In genomic region chr4:138553516-138553933, GRCm38 (mm10) we compare ENCODE assay signal across 14 mouse cellular contexts.
DNase-seq lines count a peak whose midpoint lies in the region; ATAC-seq and TF ChIP-seq lines count a peak whose summit lies in the region.
"Had no signal": no experiment of that assay in that cellular context is flagged by ENCODE, and none has a peak within 500 bp of the region (broad histone marks: within the 10 kb centered on the region; RNA-seq: fewer than 3 reads in every experiment).

No protein-coding gene starts in this region.

- H3K27me3 ChIP-seq in lung, postnatal 0 days (replicated peaks; ENCODE audit: insufficient read depth, low read length), result 0 out of 2 replicates have a peak, but pooled peaks cover 5% of the 10 kb centered on the region
- peaks cover 14% of the 10 kb centered on the region for H3K27me3 ChIP-seq in forebrain, embryonic 16.5 days (replicated peaks; ENCODE audit: control insufficient read depth, insufficient read depth, low read length)

- H3K27ac ChIP-seq in lung, postnatal 0 days (ENCODE audit: low read length), result no peak overlapping the region
- 0 out of 2 replicates have a peak overlapping the region, but pooled peaks have one; percentile 10 for H3K27ac ChIP-seq in forebrain, embryonic 16.5 days (ENCODE audit: low read length)
- H3K27ac ChIP-seq: embryonic facial prominence, embryonic 10.5 days; heart, adult 2 months; liver, embryonic 14.5 days; stomach, embryonic 15.5 days had no signal

- H3K4me3 ChIP-seq in lung, postnatal 0 days (ENCODE audit: low read depth, low read length), result no peak overlapping the region
- no peak overlapping the region for H3K4me3 ChIP-seq in forebrain, embryonic 16.5 days (replicated peaks; ENCODE audit: low read length)
- H3K4me3 ChIP-seq: embryonic facial prominence, embryonic 10.5 days; heart, adult 2 months; stomach, embryonic 15.5 days had no signal

- H3K4me2 ChIP-seq in lung, postnatal 0 days (replicated peaks; ENCODE audit: low read depth, low read length), result no peak overlapping the region
- H3K4me2 ChIP-seq in forebrain, embryonic 16.5 days (ENCODE audit: low read length), result no peak overlapping the region
- H3K4me2 ChIP-seq: stomach, embryonic 15.5 days had no signal

- H3K9me3 ChIP-seq in lung, postnatal 0 days (ENCODE audit: low read length), result no peaks in the 10 kb centered on the region
- H3K9me3 ChIP-seq in forebrain, embryonic 16.5 days (ENCODE audit: control insufficient read depth, low read length), result no peaks in the 10 kb centered on the region
- H3K9me3 ChIP-seq: embryonic facial prominence, embryonic 10.5 days; stomach, embryonic 15.5 days had no signal

- 51% methylated on average over 8 of the region's 8 CpGs for WGBS in lung, postnatal 0 days
- WGBS in forebrain, embryonic 16.5 days, result 53% methylated on average over 8 of the region's 8 CpGs

- no peak overlapping the region for H3K9ac ChIP-seq in lung, postnatal 0 days (replicated peaks; ENCODE audit: low read depth)
- no peak overlapping the region for H3K9ac ChIP-seq in forebrain, embryonic 16.5 days (replicated peaks; ENCODE audit: low read depth, low read length)
- H3K9ac ChIP-seq: liver, embryonic 14.5 days; stomach, embryonic 15.5 days had no signal

- no peaks in the 10 kb centered on the region for H3K4me1 ChIP-seq in lung, postnatal 0 days (ENCODE audit: insufficient read depth, low read depth, low read length)
- peaks cover 30% of the 10 kb centered on the region for H3K4me1 ChIP-seq in forebrain, embryonic 16.5 days (replicated peaks; ENCODE audit: control insufficient read depth, insufficient read depth, low read length)

- no peak for TF ChIP-seq CTCF in lung, postnatal 0 days (IDR thresholded peaks at IDR 0.05)

- peak; percentile 35; the same call in 1 of the 2 replicates for TF ChIP-seq EP300 in lung, postnatal 0 days (IDR thresholded peaks at IDR 0.05)

- no peaks in the 10 kb centered on the region for H3K36me3 ChIP-seq in lung, postnatal 0 days (ENCODE audit: insufficient read depth, low read length)
- H3K36me3 ChIP-seq in forebrain, embryonic 16.5 days (ENCODE audit: control insufficient read depth, insufficient read depth), result no peaks in the 10 kb centered on the region
- H3K36me3 ChIP-seq: embryonic facial prominence, embryonic 10.5 days; stomach, embryonic 15.5 days had no signal

- DNase-seq in lung, postnatal 0 days (ENCODE audit: low spot score), result peak; percentile 69
- DNase-seq in lung, postnatal 10 days, result no peak
- peak; percentile 61 to 63 for DNase-seq in layer of hippocampus, postnatal 10 days (ENCODE audit: low spot score in 2 of 2)
- DNase-seq in lung, postnatal 25 days (ENCODE audit: low spot score), result peak; percentile 35
- no peak for DNase-seq in retina, postnatal 1 day
- DNase-seq in thymus, postnatal 0 days (ENCODE audit: low spot score), result no peak
- DNase-seq: adrenal gland, postnatal 14 days; cerebellum, adult 11 months; heart, adult 2 months; kidney, adult 8-10 months had no signal

- peak; percentile 70 for ATAC-seq in lung, postnatal 0 days
- ATAC-seq in forebrain, embryonic 16.5 days, result peak; percentile 37

Comparison
In these comparisons a context has a peak if more than half of its experiments do, and no peak if none do; other contexts are left out.
1. DNase-seq: peak in lung, postnatal 0 days (single experiment), layer of hippocampus, postnatal 10 days (2 of 2) and lung, postnatal 25 days (single experiment); none in lung, postnatal 10 days (single experiment), retina, postnatal 1 day (single experiment) and thymus, postnatal 0 days (single experiment).